Mouse (Mus musculus) forebrain, embryonic 10.5 days (tissue): ENCODE measurements around the gene Plin4. TPM values are rescaled to one million over a fixed set of nuclear protein-coding genes. Genes with fewer than 3 reads are reported as not detected.

Experiments
- DNase-seq: peaks from one replicate; pipeline ENCODE4 v3.0.0-alpha.2; 2017; ENCODE audit warnings: low spot score; ENCODE audit errors: extremely low spot score
- H3K27ac ChIP-seq: fragments of 300-500 bp; sonication (generic); 2 replicates; pipeline ENCODE4 v1.5.1; 2016; ENCODE audit warnings: mild to moderate bottlenecking
- H3K27me3 ChIP-seq: fragments of 300-500 bp; sonication (generic); 2 replicates; pipeline ENCODE4 v1.6.1; 2016; ENCODE audit warnings: mild to moderate bottlenecking; ENCODE audit not compliant: poor library complexity, severe bottlenecking
- H3K36me3 ChIP-seq: fragments of 300-500 bp; sonication (generic); replicated peaks from 2 replicates; pipeline ENCODE4 v1.6.1; 2016; ENCODE audit warnings: mild to moderate bottlenecking, moderate library complexity
- H3K4me1 ChIP-seq: fragments of 300-500 bp; sonication (generic); 2 replicates; pipeline ENCODE4 v1.6.1; 2016
- H3K4me3 ChIP-seq: fragments of 300-500 bp; sonication (generic); 2 replicates; pipeline ENCODE4 v1.5.1; 2016; ENCODE audit warnings: mild to moderate bottlenecking, moderate library complexity
- H3K9me3 ChIP-seq: fragments of 300-500 bp; sonication (generic); 2 replicates; pipeline ENCODE4 v1.6.1; 2016; ENCODE audit warnings: mild to moderate bottlenecking, moderate library complexity
- WGBS: fragments of 180-500 bp; shearing (Covaris S2); methylation state at CpG from one replicate; pipeline ENCODE4 v1.1.7; 2016; 5-methylcytosine and 5-hydroxymethylcytosine counted together
- polyA plus RNA-seq: library from polyadenylated mRNA; unstranded; fragments of >200 nt; fragmentation: Nextera tagmentation; extraction: Ambion mirVana; gene quantifications from 2 replicates; pipeline ENCODE4 v1.2.1, GENCODE M21; 2016

Gene Plin4
- polyA plus RNA-seq, 1 experiment from 2014 or later, result 0.05 TPM

- peaks cover 79% of the 10 kb centered on the region for H3K27me3 ChIP-seq
- H3K4me3 ChIP-seq, result 0 out of 2 replicates have a peak overlapping the region, but pooled peaks have one; percentile 6
- H3K4me1 ChIP-seq, result peaks cover 75% of the 10 kb centered on the region
Measured at GRCm38 (mm10) chr17:56137839-56138613, 28.4 kb upstream of the Plin4 start.

GRCm38 (mm10) chr17:56136558-56136957 lies 27.0 kb upstream of the Plin4 start:
- DNase-seq, result no peak
- whole genome bisulfite sequencing, result 92% methylated on average over 7 of the region's 7 CpGs
- H3K36me3 ChIP-seq, result no peaks in the 10 kb centered on the region
- no peak overlapping the region for H3K27ac ChIP-seq
- peaks cover 65% of the 10 kb centered on the region for H3K27me3 ChIP-seq
- H3K4me3 ChIP-seq, result no peak overlapping the region
- 0 out of 2 replicates have a peak, but pooled peaks cover under 1% of the 10 kb centered on the region for H3K9me3 ChIP-seq
- peaks cover 65% of the 10 kb centered on the region for H3K4me1 ChIP-seq

More at GRCm38 (mm10) chr17:56137839-56138613, 28.4 kb upstream of the Plin4 start:
- Histone ChIP-seq H3K36me3 (no peaks in the 10 kb centered on the region), H3K27ac (no peak overlapping the region), H3K9me3 (no peaks in the 10 kb centered on the region)
- WGBS, result 10% methylated on average over 25 of the region's 25 CpGs
- DNase-seq, result no peak

GRCm38 (mm10) chr17:56134463-56134971 lies 24.9 kb upstream of the Plin4 start:
- Histone ChIP-seq H3K4me3 (peak overlapping the region; percentile 44), H3K27ac (peak overlapping the region; percentile 3; the same call in 1 of the 2 replicates), H3K36me3 (no peaks in the 10 kb centered on the region), H3K9me3 (0 out of 2 replicates have a peak, but pooled peaks cover 9% of the 10 kb centered on the region), H3K27me3 (peaks cover 44% of the 10 kb centered on the region), H3K4me1 (peaks cover 46% of the 10 kb centered on the region)
- WGBS, result 1% methylated on average over 27 of the region's 27 CpGs
- DNase-seq, result peak; percentile 64

- DNase-seq, result no peak
- WGBS, result 16% methylated on average over 20 of the region's 21 CpGs
- H3K36me3 ChIP-seq, result no peaks in the 10 kb centered on the region
- H3K4me1 ChIP-seq, result peaks cover 39% of the 10 kb centered on the region
- H3K27me3 ChIP-seq, result peaks cover 36% of the 10 kb centered on the region
- 0 out of 2 replicates have a peak, but pooled peaks cover 9% of the 10 kb centered on the region for H3K9me3 ChIP-seq
- H3K4me3 ChIP-seq, result peak overlapping the region; percentile 44
- peak overlapping the region; percentile 45; the same call in 1 of the 2 replicates for H3K27ac ChIP-seq
Measured at GRCm38 (mm10) chr17:56133457-56134363, 24.1 kb upstream of the Plin4 start.

- peaks cover 26% of the 10 kb centered on the region for H3K27me3 ChIP-seq
- H3K27ac ChIP-seq, result no peak overlapping the region
- 6% methylated on average over 14 of the region's 14 CpGs for WGBS
- H3K4me3 ChIP-seq, result no peak overlapping the region
- 0 out of 2 replicates have a peak, but pooled peaks cover 9% of the 10 kb centered on the region for H3K9me3 ChIP-seq
- H3K36me3 ChIP-seq, result no peaks in the 10 kb centered on the region
- H3K4me1 ChIP-seq, result peaks cover 28% of the 10 kb centered on the region
- DNase-seq, result peak; percentile 61
Measured at GRCm38 (mm10) chr17:56132661-56133060, 23.1 kb upstream of the Plin4 start.

GRCm38 (mm10) chr17:56131814-56132213 lies 22.2 kb upstream of the Plin4 start:
- Histone ChIP-seq H3K9me3 (0 out of 2 replicates have a peak, but pooled peaks cover 9% of the 10 kb centered on the region), H3K27ac (no peak overlapping the region), H3K4me3 (no peak overlapping the region), H3K36me3 (no peaks in the 10 kb centered on the region), H3K27me3 (peaks cover 17% of the 10 kb centered on the region), H3K4me1 (peaks cover 22% of the 10 kb centered on the region)
- peak; percentile 61 for DNase-seq
- WGBS, result 40% methylated on average over 7 of the region's 7 CpGs

- H3K36me3 ChIP-seq, result no peaks in the 10 kb centered on the region
- no peak overlapping the region for H3K27ac ChIP-seq
- H3K4me3 ChIP-seq, result no peak overlapping the region
- H3K4me1 ChIP-seq, result peaks cover 22% of the 10 kb centered on the region
- 93% methylated on average over 10 of the region's 10 CpGs for WGBS
- peaks cover 11% of the 10 kb centered on the region; the same call in 1 of the 2 replicates for H3K27me3 ChIP-seq
- H3K9me3 ChIP-seq, result 0 out of 2 replicates have a peak, but pooled peaks cover 9% of the 10 kb centered on the region
- no peak for DNase-seq
Measured at GRCm38 (mm10) chr17:56131136-56131535, 21.5 kb upstream of the Plin4 start.

GRCm38 (mm10) chr17:56128246-56128645 lies 18.6 kb upstream of the Plin4 start:
- DNase-seq, result no peak
- Histone ChIP-seq H3K27me3 (peaks cover 29% of the 10 kb centered on the region), H3K4me3 (no peak overlapping the region), H3K36me3 (no peaks in the 10 kb centered on the region), H3K9me3 (peaks cover 12% of the 10 kb centered on the region), H3K27ac (no peak overlapping the region), H3K4me1 (peaks cover 15% of the 10 kb centered on the region)
- 93% methylated on average over 15 of the region's 15 CpGs for WGBS

GRCm38 (mm10) chr17:56126175-56126574 lies 16.6 kb upstream of the Plin4 start:
- DNase-seq, result no peak
- WGBS, result 77% methylated on average over 11 of the region's 11 CpGs
- Histone ChIP-seq H3K27me3 (peaks cover 50% of the 10 kb centered on the region), H3K36me3 (0 out of 2 replicates have a peak, but pooled peaks cover 4% of the 10 kb centered on the region), H3K4me3 (no peak overlapping the region), H3K27ac (no peak overlapping the region), H3K9me3 (peaks cover 22% of the 10 kb centered on the region), H3K4me1 (peaks cover 12% of the 10 kb centered on the region)

GRCm38 (mm10) chr17:56125276-56125630 lies 15.7 kb upstream of the Plin4 start:
- Histone ChIP-seq H3K4me3 (no peak overlapping the region), H3K36me3 (0 out of 2 replicates have a peak, but pooled peaks cover 4% of the 10 kb centered on the region), H3K27me3 (peaks cover 59% of the 10 kb centered on the region), H3K4me1 (peaks cover 15% of the 10 kb centered on the region), H3K9me3 (peaks cover 17% of the 10 kb centered on the region), H3K27ac (no peak overlapping the region)
- 90% methylated on average over 4 of the region's 4 CpGs for whole genome bisulfite sequencing
- DNase-seq, result no peak

- Histone ChIP-seq H3K36me3 (0 out of 2 replicates have a peak, but pooled peaks cover 4% of the 10 kb centered on the region), H3K4me1 (peaks cover 21% of the 10 kb centered on the region), H3K9me3 (peaks cover 17% of the 10 kb centered on the region), H3K27me3 (peaks cover 65% of the 10 kb centered on the region), H3K4me3 (peak overlapping the region; percentile 53), H3K27ac (peak overlapping the region; percentile 77)
- WGBS, result 12% methylated on average over 59 of the region's 59 CpGs
- peak; percentile 60 for DNase-seq
Measured at GRCm38 (mm10) chr17:56124377-56125275, 15.0 kb upstream of the Plin4 start.
